Mouse (Mus musculus): ENCODE results near the gene Dip2b.

DNA sequence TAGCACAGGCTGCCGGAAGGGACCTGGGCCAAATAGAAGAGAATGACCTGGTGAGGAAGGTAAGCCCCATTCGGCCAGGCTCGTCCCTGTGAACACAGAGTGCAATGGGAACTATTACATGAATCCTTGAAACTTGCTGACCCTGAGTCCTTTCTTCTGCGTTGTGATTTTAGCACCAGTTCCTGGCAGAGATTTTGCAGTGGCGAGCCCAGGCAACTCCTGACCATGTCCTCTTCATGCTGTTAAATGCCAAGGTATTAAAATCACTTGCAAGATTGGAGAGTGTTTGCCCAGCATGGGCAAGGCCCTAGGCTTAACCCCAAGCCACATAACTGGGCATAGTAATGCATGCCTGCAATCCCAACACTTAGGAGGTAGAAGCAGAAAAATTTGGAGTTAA lies 151.6 kb downstream of the Dip2b start:
- TF ChIP-seq CTCF (IDR thresholded peaks at IDR 0.05) (no peak), POLR2A (IDR thresholded peaks at IDR 0.05; ENCODE audit: insufficient read depth, low read depth, low read length) (no peak)
